Mouse (Mus musculus): ENCODE data around the gene Phb. TPM values are rescaled to one million over a fixed set of nuclear protein-coding genes. Genes with fewer than 3 reads are reported as not detected.
A peak's percentile ranks its signal among the peaks of the same experiment; 100 is the strongest.

Gene Phb
- polyA plus RNA-seq, 1 experiment from 2014 or later = 130 TPM

DNA sequence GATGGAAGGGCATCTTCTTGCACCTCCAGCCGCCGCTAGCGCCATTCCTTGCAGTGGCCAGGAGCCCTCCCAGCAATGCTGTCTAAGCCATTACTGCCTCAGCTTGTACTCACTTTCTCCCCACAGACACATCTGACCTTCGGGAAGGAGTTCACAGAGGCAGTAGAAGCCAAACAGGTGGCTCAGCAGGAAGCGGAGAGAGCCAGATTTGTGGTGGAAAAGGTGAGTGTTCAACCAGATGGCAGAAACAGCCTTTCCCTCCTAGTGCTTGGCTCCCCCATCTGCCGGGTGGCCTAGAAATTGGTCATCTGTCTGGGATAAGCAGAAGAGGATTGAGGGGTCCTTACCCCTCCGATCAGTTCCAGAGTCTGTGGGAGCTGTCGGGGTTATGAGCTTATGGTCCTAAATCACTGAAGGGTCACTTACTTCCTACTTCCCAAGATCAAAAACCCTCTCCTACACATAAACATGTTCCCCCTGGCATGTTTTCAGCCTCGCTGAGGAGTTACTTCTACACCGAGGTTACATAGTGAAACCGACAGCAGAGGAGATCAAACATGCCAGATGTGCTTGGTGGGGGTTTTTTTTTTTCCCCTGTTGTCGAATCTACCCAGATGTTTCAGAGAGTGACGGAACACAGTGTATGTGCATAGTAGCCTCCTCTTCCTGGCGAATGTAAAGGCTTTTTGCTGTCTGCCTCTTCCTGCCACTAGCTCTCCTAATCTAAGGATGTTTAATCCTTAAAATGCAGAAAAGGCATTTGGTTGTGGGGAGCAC is 11.4 kb downstream of the Phb start:
- no peaks in the 10 kb centered on the region; the same call in 1 of the 2 replicates for H3K4me1 ChIP-seq (ENCODE audit: control insufficient read depth, low read depth, low read length)
- H3K9ac ChIP-seq (ENCODE audit: low read depth, low read length) = no peak overlapping the region
- no peaks in the 10 kb centered on the region for H3K9me3 ChIP-seq (replicated peaks; ENCODE audit: control insufficient read depth, low read length)
- H3K4me2 ChIP-seq (ENCODE audit: low read depth, low read length) = no peak overlapping the region
- peaks cover 14% of the 10 kb centered on the region for H3K36me3 ChIP-seq (ENCODE audit: control insufficient read depth, insufficient read depth)
- H3K27me3 ChIP-seq (ENCODE audit: control insufficient read depth, insufficient read depth, low read depth, low read length) = no peaks in the 10 kb centered on the region
- 85% methylated on average over 14 of the region's 14 CpGs for WGBS (ENCODE audit: insufficient replicate concordance)
- no peak overlapping the region for H3K27ac ChIP-seq (ENCODE audit: low read length)
- H3K4me3 ChIP-seq (ENCODE audit: low read depth, low read length) = no peak overlapping the region
- no peak for ATAC-seq (ENCODE audit: low read depth)

DNA sequence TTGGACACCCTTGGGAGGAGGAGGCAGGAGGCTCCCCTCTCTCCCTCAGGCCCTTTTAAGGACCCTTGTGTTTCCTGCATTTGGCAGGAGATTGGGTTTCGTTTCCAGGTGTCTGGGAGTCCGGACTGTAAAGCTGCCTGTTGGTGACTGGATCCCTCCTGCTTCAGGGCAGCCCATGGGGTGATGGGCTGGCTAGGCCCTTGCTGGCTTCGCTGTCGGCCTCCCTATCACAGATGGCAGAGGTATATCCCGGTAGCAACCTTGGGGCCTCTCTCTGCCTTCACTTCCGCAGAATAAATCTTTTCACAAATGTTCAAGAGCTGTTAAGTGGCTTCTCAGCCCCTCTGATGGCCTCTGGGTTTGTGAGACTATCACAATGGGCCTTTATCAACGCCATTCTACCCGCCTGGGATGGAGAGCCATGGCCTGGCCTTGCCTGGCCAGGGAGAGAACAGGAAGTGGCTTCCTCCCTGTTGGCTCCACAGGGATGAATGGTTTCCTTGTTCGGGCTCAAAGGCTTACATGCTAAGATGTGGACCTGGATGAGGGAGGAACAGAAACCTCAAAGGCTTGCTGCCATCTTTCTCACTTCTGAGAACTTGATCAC is 15.3 kb downstream of the Phb start:
- Histone ChIP-seq H3K4me2 (ENCODE audit: low read depth, low read length) (no peak overlapping the region), H3K9me3 (replicated peaks; ENCODE audit: control insufficient read depth, low read length) (no peaks in the 10 kb centered on the region), H3K27ac (ENCODE audit: low read length) (no peak overlapping the region), H3K9ac (ENCODE audit: low read depth, low read length) (no peak overlapping the region), H3K36me3 (ENCODE audit: control insufficient read depth, insufficient read depth) (peaks cover 7% of the 10 kb centered on the region), H3K4me1 (ENCODE audit: control insufficient read depth, low read depth, low read length) (peaks cover 8% of the 10 kb centered on the region), H3K4me3 (ENCODE audit: low read depth, low read length) (no peak overlapping the region), H3K27me3 (ENCODE audit: control insufficient read depth, insufficient read depth, low read depth, low read length) (no peaks in the 10 kb centered on the region)
- no peak for ATAC-seq (ENCODE audit: low read depth)
- WGBS (ENCODE audit: insufficient replicate concordance) = 60% methylated on average over 9 of the region's 9 CpGs

GRCm38 (mm10) chr11:95682946-95683345 is 16.2 kb downstream of the Phb start:
- WGBS (ENCODE audit: insufficient replicate concordance) = 63% methylated on average over 3 of the region's 3 CpGs
- no peak overlapping the region for H3K27ac ChIP-seq (ENCODE audit: low read length)
- peaks cover 7% of the 10 kb centered on the region for H3K36me3 ChIP-seq (ENCODE audit: control insufficient read depth, insufficient read depth)
- no peak overlapping the region for H3K9ac ChIP-seq (ENCODE audit: low read depth, low read length)
- no peaks in the 10 kb centered on the region for H3K9me3 ChIP-seq (replicated peaks; ENCODE audit: control insufficient read depth, low read length)
- peak; percentile 74 for ATAC-seq (ENCODE audit: low read depth)
- no peaks in the 10 kb centered on the region for H3K27me3 ChIP-seq (ENCODE audit: control insufficient read depth, insufficient read depth, low read depth, low read length)
- no peak overlapping the region for H3K4me3 ChIP-seq (ENCODE audit: low read depth, low read length)
- no peak overlapping the region for H3K4me2 ChIP-seq (ENCODE audit: low read depth, low read length)
- H3K4me1 ChIP-seq (ENCODE audit: control insufficient read depth, low read depth, low read length) = peaks cover 14% of the 10 kb centered on the region

DNA sequence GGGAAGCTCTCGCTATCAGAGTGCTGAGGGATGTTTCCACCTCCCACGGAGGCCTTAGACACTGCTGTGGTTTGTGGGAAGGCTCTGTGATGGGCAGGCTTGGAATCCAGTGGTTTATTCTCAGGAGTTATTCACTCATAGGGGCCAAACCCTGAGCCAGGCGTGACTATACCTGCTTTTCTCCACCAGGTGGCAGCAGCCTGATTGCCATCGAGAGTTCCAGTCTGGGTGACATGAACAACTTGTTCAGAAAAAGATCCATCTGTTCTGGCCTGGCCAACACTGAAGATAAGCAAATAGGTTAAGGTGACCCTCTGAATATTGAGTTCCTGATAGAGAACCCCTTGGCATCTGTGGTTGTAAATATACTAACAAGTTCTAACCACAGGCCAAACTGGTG is 19.3 kb downstream of the Phb start:
- H3K36me3 ChIP-seq (ENCODE audit: control insufficient read depth, insufficient read depth) = no peaks in the 10 kb centered on the region
- no peak for ATAC-seq (ENCODE audit: low read depth)

DNA sequence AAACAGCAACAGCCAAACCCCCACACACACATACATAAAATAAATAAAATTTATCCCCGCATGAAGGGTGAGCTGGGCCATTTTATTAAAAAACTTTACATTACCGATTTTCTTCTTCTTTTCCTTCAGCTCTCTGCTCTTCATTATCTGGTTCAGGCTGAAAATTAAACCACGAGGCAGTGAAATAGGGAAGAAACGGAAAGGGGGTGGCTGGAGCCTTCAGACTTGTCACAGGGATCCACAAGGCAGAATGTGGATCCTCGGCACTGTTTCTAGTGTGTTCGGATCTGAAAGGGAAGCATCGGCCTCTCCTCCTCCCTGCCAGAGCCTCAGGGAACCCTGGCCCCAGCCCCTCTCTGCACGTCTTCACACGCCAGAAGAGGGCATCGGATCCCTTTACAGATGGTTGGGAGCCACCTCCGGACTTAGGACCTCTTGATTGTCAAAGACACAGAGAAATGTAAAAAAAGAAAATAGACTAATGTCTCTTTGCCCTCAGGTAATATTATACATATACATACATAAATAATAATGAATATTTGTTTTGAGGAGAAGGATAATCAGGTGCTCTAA is 20.4 kb downstream of the Phb start:
- no peak overlapping the region for H3K4me3 ChIP-seq (ENCODE audit: low read depth, low read length)
- peaks cover 43% of the 10 kb centered on the region for H3K4me1 ChIP-seq (ENCODE audit: control insufficient read depth, low read depth, low read length)
- peak; percentile 41 for ATAC-seq (ENCODE audit: low read depth)
- H3K4me2 ChIP-seq (ENCODE audit: low read depth, low read length) = peak overlapping the region; percentile 35; the same call in 1 of the 2 replicates
- H3K36me3 ChIP-seq (ENCODE audit: control insufficient read depth, insufficient read depth) = no peaks in the 10 kb centered on the region
- no peaks in the 10 kb centered on the region for H3K9me3 ChIP-seq (replicated peaks; ENCODE audit: control insufficient read depth, low read length)
- peak overlapping the region; percentile 45 for H3K9ac ChIP-seq (ENCODE audit: low read depth, low read length)
- WGBS (ENCODE audit: insufficient replicate concordance) = 23% methylated on average over 11 of the region's 11 CpGs
- H3K27me3 ChIP-seq (ENCODE audit: control insufficient read depth, insufficient read depth, low read depth, low read length) = no peaks in the 10 kb centered on the region
- no peak overlapping the region; the same call in 1 of the 2 replicates for H3K27ac ChIP-seq (ENCODE audit: low read length)

More for the DNA sequence above, 19.3 kb downstream of the Phb start:
- Histone ChIP-seq H3K9me3 (replicated peaks; ENCODE audit: control insufficient read depth, low read length) (no peaks in the 10 kb centered on the region), H3K27ac (ENCODE audit: low read length) (no peak overlapping the region), H3K4me1 (ENCODE audit: control insufficient read depth, low read depth, low read length) (peaks cover 38% of the 10 kb centered on the region), H3K4me2 (ENCODE audit: low read depth, low read length) (no peak overlapping the region), H3K27me3 (ENCODE audit: control insufficient read depth, insufficient read depth, low read depth, low read length) (no peaks in the 10 kb centered on the region), H3K9ac (ENCODE audit: low read depth, low read length) (no peak overlapping the region), H3K4me3 (ENCODE audit: low read depth, low read length) (no peak overlapping the region)
- WGBS (ENCODE audit: insufficient replicate concordance) = 0% methylated on average over 4 of the region's 4 CpGs

- peak; percentile 55 for ATAC-seq (ENCODE audit: low read depth)
- no peaks in the 10 kb centered on the region for H3K27me3 ChIP-seq (ENCODE audit: control insufficient read depth, insufficient read depth, low read depth, low read length)
- peak overlapping the region; percentile 60 for H3K4me2 ChIP-seq (ENCODE audit: low read depth, low read length)
- H3K4me1 ChIP-seq (ENCODE audit: control insufficient read depth, low read depth, low read length) = peaks cover 43% of the 10 kb centered on the region
- peak overlapping the region; percentile 86 for H3K27ac ChIP-seq (ENCODE audit: low read length)
- WGBS (ENCODE audit: insufficient replicate concordance) = 11% methylated on average over 6 of the region's 6 CpGs
- peak overlapping the region; percentile 47 for H3K9ac ChIP-seq (ENCODE audit: low read depth, low read length)
- H3K36me3 ChIP-seq (ENCODE audit: control insufficient read depth, insufficient read depth) = no peaks in the 10 kb centered on the region
- peak overlapping the region; percentile 35 for H3K4me3 ChIP-seq (ENCODE audit: low read depth, low read length)
- no peaks in the 10 kb centered on the region for H3K9me3 ChIP-seq (replicated peaks; ENCODE audit: control insufficient read depth, low read length)
Observed at GRCm38 (mm10) chr11:95688515-95688914, 21.8 kb downstream of the Phb start.

DNA sequence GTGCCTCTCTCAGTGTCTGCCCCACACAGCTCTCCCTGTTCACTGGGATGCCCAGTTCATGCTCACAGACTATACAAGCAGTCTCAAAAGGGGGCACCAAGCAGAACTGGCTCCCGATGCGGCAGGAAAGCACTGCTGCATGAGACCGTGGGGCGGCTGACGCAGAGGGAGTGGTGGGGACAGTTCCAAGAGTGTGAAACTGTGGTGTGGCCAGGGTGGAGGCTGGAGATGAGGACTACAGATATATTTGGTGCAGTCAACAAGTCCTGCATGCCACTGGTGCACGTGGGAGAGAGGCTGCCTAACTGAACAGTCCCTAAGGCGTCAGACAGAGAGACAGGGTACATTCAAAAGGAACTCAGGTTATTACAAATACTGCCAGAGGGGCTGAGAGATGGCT is 22.2 kb downstream of the Phb start:
- Histone ChIP-seq H3K36me3 (ENCODE audit: control insufficient read depth, insufficient read depth) (no peaks in the 10 kb centered on the region), H3K27ac (ENCODE audit: low read length) (peak overlapping the region; percentile 86), H3K27me3 (ENCODE audit: control insufficient read depth, insufficient read depth, low read depth, low read length) (no peaks in the 10 kb centered on the region), H3K4me2 (ENCODE audit: low read depth, low read length) (peak overlapping the region; percentile 60), H3K4me1 (ENCODE audit: control insufficient read depth, low read depth, low read length) (peaks cover 43% of the 10 kb centered on the region), H3K9ac (ENCODE audit: low read depth, low read length) (peak overlapping the region; percentile 47), H3K9me3 (replicated peaks; ENCODE audit: control insufficient read depth, low read length) (no peaks in the 10 kb centered on the region), H3K4me3 (ENCODE audit: low read depth, low read length) (peak overlapping the region; percentile 35)
- 9% methylated on average over 7 of the region's 7 CpGs for WGBS (ENCODE audit: insufficient replicate concordance)
- peak; percentile 89 for ATAC-seq (ENCODE audit: low read depth)

- H3K4me3 ChIP-seq (ENCODE audit: low read depth, low read length) = peak overlapping the region; percentile 5; the same call in 1 of the 2 replicates
- H3K36me3 ChIP-seq (ENCODE audit: control insufficient read depth, insufficient read depth) = no peaks in the 10 kb centered on the region
- no peaks in the 10 kb centered on the region for H3K27me3 ChIP-seq (ENCODE audit: control insufficient read depth, insufficient read depth, low read depth, low read length)
- H3K9me3 ChIP-seq (replicated peaks; ENCODE audit: control insufficient read depth, low read length) = no peaks in the 10 kb centered on the region
- 45% methylated on average over 3 of the region's 3 CpGs for WGBS (ENCODE audit: insufficient replicate concordance)
- no peak for ATAC-seq (ENCODE audit: low read depth)
- peak overlapping the region; percentile 60 for H3K4me2 ChIP-seq (ENCODE audit: low read depth, low read length)
- H3K4me1 ChIP-seq (ENCODE audit: control insufficient read depth, low read depth, low read length) = peaks cover 43% of the 10 kb centered on the region
- no peak overlapping the region; the same call in 1 of the 2 replicates for H3K9ac ChIP-seq (ENCODE audit: low read depth, low read length)
- H3K27ac ChIP-seq (ENCODE audit: low read length) = peak overlapping the region; percentile 86
Observed at GRCm38 (mm10) chr11:95689544-95689943, 22.8 kb downstream of the Phb start.

DNA sequence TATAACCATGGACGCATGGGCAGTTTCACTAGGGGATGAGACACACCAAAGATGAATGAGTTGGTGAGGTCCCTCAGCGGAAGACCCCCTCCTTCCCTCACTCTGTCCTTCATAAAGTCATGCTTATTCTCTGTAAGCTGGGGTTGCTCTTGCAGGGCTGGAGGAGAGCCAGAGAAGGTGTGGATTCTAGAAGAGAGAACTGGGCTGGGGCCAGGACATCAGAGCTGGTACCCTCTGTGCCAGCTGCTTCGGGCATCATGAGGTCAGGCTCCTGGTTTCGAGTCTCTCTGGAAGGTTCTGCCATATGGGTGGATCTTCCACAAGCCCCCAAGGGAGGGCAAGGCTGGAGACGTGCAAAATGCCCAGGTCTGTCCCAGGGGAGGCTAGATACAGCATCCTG is 31.8 kb downstream of the Phb start:
- Histone ChIP-seq H3K36me3 (ENCODE audit: control insufficient read depth, insufficient read depth) (no peaks in the 10 kb centered on the region), H3K4me2 (ENCODE audit: low read depth, low read length) (no peak overlapping the region), H3K4me1 (ENCODE audit: control insufficient read depth, low read depth, low read length) (peaks cover 14% of the 10 kb centered on the region), H3K27me3 (ENCODE audit: control insufficient read depth, insufficient read depth, low read depth, low read length) (no peaks in the 10 kb centered on the region), H3K9ac (ENCODE audit: low read depth, low read length) (no peak overlapping the region), H3K9me3 (replicated peaks; ENCODE audit: control insufficient read depth, low read length) (no peaks in the 10 kb centered on the region), H3K4me3 (ENCODE audit: low read depth, low read length) (no peak overlapping the region), H3K27ac (ENCODE audit: low read length) (no peak overlapping the region)
- no peak for ATAC-seq (ENCODE audit: low read depth)
- WGBS (ENCODE audit: insufficient replicate concordance) = 74% methylated on average over 5 of the region's 5 CpGs
